Mouse (Mus musculus): ENCODE data around the gene 2310033P09Rik. TPM values are rescaled to one million over a fixed set of nuclear protein-coding genes. Genes with fewer than 3 reads are reported as not detected.

Gene 2310033P09Rik
- polyA plus RNA-seq, 1 experiment from 2014 or later: 22.1 TPM

GRCm38 (mm10) chr11:59164384-59164783 is 43.7 kb upstream of the 2310033P09Rik start:
- peak overlapping the region; percentile 87; the same call in 1 of the 2 replicates for H3K9ac ChIP-seq (ENCODE audit: low read length)
- no peaks in the 10 kb centered on the region for H3K9me3 ChIP-seq (ENCODE audit: control insufficient read depth, low read length)
- H3K4me1 ChIP-seq (ENCODE audit: control insufficient read depth in 2 of 2, insufficient read depth in 2 of 2, low read length in 2 of 2): peaks cover 7 to 30% of the 10 kb centered on the region in 2 experiments; a peak in 3 of 4 replicates
- no peaks in the 10 kb centered on the region for H3K27me3 ChIP-seq (ENCODE audit: control insufficient read depth, insufficient read depth, low read length)
- peak overlapping the region; percentile 98 to 99; a peak in 3 of 4 replicates for H3K27ac ChIP-seq (replicated peaks in 1 of 2; ENCODE audit: control insufficient read depth in 1 of 2, insufficient read depth in 1 of 2, low read depth in 2 of 2, low read length in 2 of 2)
- WGBS: 43% methylated on average over 9 of the region's 9 CpGs
- H3K36me3 ChIP-seq (ENCODE audit: control insufficient read depth, insufficient read depth, low read length): no peaks in the 10 kb centered on the region; the same call in 1 of the 2 replicates
- peak overlapping the region; percentile 86 for H3K4me2 ChIP-seq (ENCODE audit: low read length)
- H3K4me3 ChIP-seq (ENCODE audit: control insufficient read depth in 1 of 2, insufficient read depth in 1 of 2, low read depth in 1 of 2, low read length in 2 of 2): peak overlapping the region in 1 of 2 experiments; percentile 70; a peak in 1 of 4 replicates
- no peak for ATAC-seq (ENCODE audit: insufficient number of reproducible peaks, insufficient read depth, low FRiP score, low read depth)

- Histone ChIP-seq H3K36me3 (ENCODE audit: control insufficient read depth, insufficient read depth, low read length) (no peaks in the 10 kb centered on the region), H3K9ac (ENCODE audit: low read length) (no peak overlapping the region), H3K27me3 (ENCODE audit: control insufficient read depth, insufficient read depth, low read length) (no peaks in the 10 kb centered on the region), H3K4me2 (ENCODE audit: low read length) (no peak overlapping the region), H3K27ac (replicated peaks in 1 of 2; ENCODE audit: control insufficient read depth in 1 of 2, insufficient read depth in 1 of 2, low read depth in 2 of 2, low read length in 2 of 2) (peak overlapping the region in 1 of 2 experiments; percentile 43; a peak in 2 of 4 replicates), H3K4me1 (ENCODE audit: control insufficient read depth in 2 of 2, insufficient read depth in 2 of 2, low read length in 2 of 2) (peaks cover 12 to 38% of the 10 kb centered on the region in 2 experiments), H3K4me3 (ENCODE audit: control insufficient read depth in 1 of 2, insufficient read depth in 1 of 2, low read depth in 1 of 2, low read length in 2 of 2) (no peak overlapping the region), H3K9me3 (ENCODE audit: control insufficient read depth, low read length) (no peaks in the 10 kb centered on the region)
- WGBS: 36% methylated on average over 2 of the region's 2 CpGs
- no peak for ATAC-seq (ENCODE audit: insufficient number of reproducible peaks, insufficient read depth, low FRiP score, low read depth)
Measured at GRCm38 (mm10) chr11:59165616-59166241, 42.4 kb upstream of the 2310033P09Rik start.

GRCm38 (mm10) chr11:59169807-59170206 is 38.3 kb upstream of the 2310033P09Rik start:
- Histone ChIP-seq H3K36me3 (ENCODE audit: control insufficient read depth, insufficient read depth, low read length) (no peaks in the 10 kb centered on the region), H3K9ac (ENCODE audit: low read length) (no peak overlapping the region), H3K4me2 (ENCODE audit: low read length) (no peak overlapping the region), H3K27ac (replicated peaks in 1 of 2; ENCODE audit: control insufficient read depth in 1 of 2, insufficient read depth in 1 of 2, low read depth in 2 of 2, low read length in 2 of 2) (no peak overlapping the region), H3K4me1 (ENCODE audit: control insufficient read depth in 2 of 2, insufficient read depth in 2 of 2, low read length in 2 of 2) (peaks cover 5 to 16% of the 10 kb centered on the region in 2 experiments; a peak in 3 of 4 replicates), H3K9me3 (ENCODE audit: control insufficient read depth, low read length) (no peaks in the 10 kb centered on the region), H3K27me3 (ENCODE audit: control insufficient read depth, insufficient read depth, low read length) (peaks cover 15% of the 10 kb centered on the region), H3K4me3 (ENCODE audit: control insufficient read depth in 1 of 2, insufficient read depth in 1 of 2, low read depth in 1 of 2, low read length in 2 of 2) (no peak overlapping the region)
- 47% methylated on average over 3 of the region's 3 CpGs for WGBS
- no peak for ATAC-seq (ENCODE audit: insufficient number of reproducible peaks, insufficient read depth, low FRiP score, low read depth)

GRCm38 (mm10) chr11:59170549-59170948 is 37.6 kb upstream of the 2310033P09Rik start:
- peaks cover 5 to 16% of the 10 kb centered on the region in 2 experiments; a peak in 3 of 4 replicates for H3K4me1 ChIP-seq (ENCODE audit: control insufficient read depth in 2 of 2, insufficient read depth in 2 of 2, low read length in 2 of 2)
- no peak overlapping the region for H3K4me2 ChIP-seq (ENCODE audit: low read length)
- no peaks in the 10 kb centered on the region for H3K36me3 ChIP-seq (ENCODE audit: control insufficient read depth, insufficient read depth, low read length)
- no peak for ATAC-seq (ENCODE audit: insufficient number of reproducible peaks, insufficient read depth, low FRiP score, low read depth)
- no peak overlapping the region for H3K27ac ChIP-seq (replicated peaks in 1 of 2; ENCODE audit: control insufficient read depth in 1 of 2, insufficient read depth in 1 of 2, low read depth in 2 of 2, low read length in 2 of 2)
- H3K4me3 ChIP-seq (ENCODE audit: control insufficient read depth in 1 of 2, insufficient read depth in 1 of 2, low read depth in 1 of 2, low read length in 2 of 2): no peak overlapping the region
- WGBS: 75% methylated on average over 4 of the region's 4 CpGs
- no peaks in the 10 kb centered on the region for H3K9me3 ChIP-seq (ENCODE audit: control insufficient read depth, low read length)
- H3K27me3 ChIP-seq (ENCODE audit: control insufficient read depth, insufficient read depth, low read length): peaks cover 22% of the 10 kb centered on the region
- no peak overlapping the region for H3K9ac ChIP-seq (ENCODE audit: low read length)

- Histone ChIP-seq H3K4me1 (ENCODE audit: control insufficient read depth in 2 of 2, insufficient read depth in 2 of 2, low read length in 2 of 2) (peaks cover 10 to 18% of the 10 kb centered on the region in 2 experiments; a peak in 3 of 4 replicates), H3K9ac (ENCODE audit: low read length) (no peak overlapping the region), H3K4me2 (ENCODE audit: low read length) (no peak overlapping the region), H3K27me3 (ENCODE audit: control insufficient read depth, insufficient read depth, low read length) (peaks cover 55% of the 10 kb centered on the region), H3K36me3 (ENCODE audit: control insufficient read depth, insufficient read depth, low read length) (no peaks in the 10 kb centered on the region), H3K4me3 (ENCODE audit: control insufficient read depth in 1 of 2, insufficient read depth in 1 of 2, low read depth in 1 of 2, low read length in 2 of 2) (no peak overlapping the region), H3K9me3 (ENCODE audit: control insufficient read depth, low read length) (no peaks in the 10 kb centered on the region), H3K27ac (replicated peaks in 1 of 2; ENCODE audit: control insufficient read depth in 1 of 2, insufficient read depth in 1 of 2, low read depth in 2 of 2, low read length in 2 of 2) (no peak overlapping the region)
- 55% methylated on average over 6 of the region's 6 CpGs for WGBS
- no peak for ATAC-seq (ENCODE audit: insufficient number of reproducible peaks, insufficient read depth, low FRiP score, low read depth)
Measured at GRCm38 (mm10) chr11:59174189-59174838, 33.8 kb upstream of the 2310033P09Rik start.

GRCm38 (mm10) chr11:59176475-59176874 is 31.6 kb upstream of the 2310033P09Rik start:
- peaks cover 59% of the 10 kb centered on the region for H3K27me3 ChIP-seq (ENCODE audit: control insufficient read depth, insufficient read depth, low read length)
- peaks cover 9 to 23% of the 10 kb centered on the region in 2 experiments; a peak in 3 of 4 replicates for H3K4me1 ChIP-seq (ENCODE audit: control insufficient read depth in 2 of 2, insufficient read depth in 2 of 2, low read length in 2 of 2)
- peak overlapping the region; percentile 17 to 37; a peak in 3 of 4 replicates for H3K4me3 ChIP-seq (ENCODE audit: control insufficient read depth in 1 of 2, insufficient read depth in 1 of 2, low read depth in 1 of 2, low read length in 2 of 2)
- peak overlapping the region; percentile 58 for H3K4me2 ChIP-seq (ENCODE audit: low read length)
- peak overlapping the region; percentile 47; the same call in 1 of the 2 replicates for H3K9ac ChIP-seq (ENCODE audit: low read length)
- 5% methylated on average over 48 of the region's 48 CpGs for WGBS
- no peaks in the 10 kb centered on the region for H3K9me3 ChIP-seq (ENCODE audit: control insufficient read depth, low read length)
- ATAC-seq (ENCODE audit: insufficient number of reproducible peaks, insufficient read depth, low FRiP score, low read depth): no peak
- no peak overlapping the region for H3K27ac ChIP-seq (replicated peaks in 1 of 2; ENCODE audit: control insufficient read depth in 1 of 2, insufficient read depth in 1 of 2, low read depth in 2 of 2, low read length in 2 of 2)
- no peaks in the 10 kb centered on the region for H3K36me3 ChIP-seq (ENCODE audit: control insufficient read depth, insufficient read depth, low read length)

- peak overlapping the region; percentile 17 to 37; a peak in 3 of 4 replicates for H3K4me3 ChIP-seq (ENCODE audit: control insufficient read depth in 1 of 2, insufficient read depth in 1 of 2, low read depth in 1 of 2, low read length in 2 of 2)
- no peaks in the 10 kb centered on the region for H3K9me3 ChIP-seq (ENCODE audit: control insufficient read depth, low read length)
- peak overlapping the region; percentile 47; the same call in 1 of the 2 replicates for H3K9ac ChIP-seq (ENCODE audit: low read length)
- WGBS: 6% methylated on average over 34 of the region's 34 CpGs
- H3K36me3 ChIP-seq (ENCODE audit: control insufficient read depth, insufficient read depth, low read length): no peaks in the 10 kb centered on the region
- H3K27me3 ChIP-seq (ENCODE audit: control insufficient read depth, insufficient read depth, low read length): peaks cover 57% of the 10 kb centered on the region
- H3K4me1 ChIP-seq (ENCODE audit: control insufficient read depth in 2 of 2, insufficient read depth in 2 of 2, low read length in 2 of 2): peaks cover 9 to 23% of the 10 kb centered on the region in 2 experiments; a peak in 3 of 4 replicates
- no peak overlapping the region for H3K27ac ChIP-seq (replicated peaks in 1 of 2; ENCODE audit: control insufficient read depth in 1 of 2, insufficient read depth in 1 of 2, low read depth in 2 of 2, low read length in 2 of 2)
- ATAC-seq (ENCODE audit: insufficient number of reproducible peaks, insufficient read depth, low FRiP score, low read depth): no peak
- H3K4me2 ChIP-seq (ENCODE audit: low read length): peak overlapping the region; percentile 58
Measured at GRCm38 (mm10) chr11:59176921-59177320, 31.2 kb upstream of the 2310033P09Rik start.
